Mouse (Mus musculus) A20 (cell line): Measurements from ENCODE around the gene Gm20696.
A peak's percentile ranks its signal among the peaks of the same experiment; 100 is the strongest.

ENCODE experiments used
- DNase-seq: peaks from one replicate; pipeline ENCODE4 v3.0.0-alpha.2; 2011; ENCODE audit warnings: low read depth, low spot score

The Gm20696 gene

GRCm38 (mm10) chr6:99624542-99624941 lies 42.1 kb downstream of the Gm20696 start:
- DNase-seq, result no peak

GRCm38 (mm10) chr6:99623641-99624040 lies 43.0 kb downstream of the Gm20696 start:
- DNase-seq, result peak; percentile 69

- no peak for DNase-seq
Observed at GRCm38 (mm10) chr6:99621167-99621566, 45.4 kb downstream of the Gm20696 start.

- DNase-seq, result no peak
Observed at GRCm38 (mm10) chr6:99620471-99620870, 46.1 kb downstream of the Gm20696 start.

GRCm38 (mm10) chr6:99619964-99620363 lies 46.6 kb downstream of the Gm20696 start:
- DNase-seq, result no peak

- DNase-seq, result no peak
Observed at GRCm38 (mm10) chr6:99619466-99619865, 47.1 kb downstream of the Gm20696 start.

- no peak for DNase-seq
Observed at GRCm38 (mm10) chr6:99617867-99618266, 48.7 kb downstream of the Gm20696 start.

GRCm38 (mm10) chr6:99617415-99617814 lies 49.2 kb downstream of the Gm20696 start:
- no peak for DNase-seq

GRCm38 (mm10) chr6:99615272-99615751 lies 51.3 kb downstream of the Gm20696 start:
- no peak for DNase-seq

- DNase-seq, result no peak
Observed at GRCm38 (mm10) chr6:99614566-99615271, 51.9 kb downstream of the Gm20696 start.

GRCm38 (mm10) chr6:99611866-99612265 lies 54.7 kb downstream of the Gm20696 start:
- DNase-seq, result peak; percentile 17

GRCm38 (mm10) chr6:99610454-99611427 lies 55.9 kb downstream of the Gm20696 start:
- DNase-seq, result no peak

- no peak for DNase-seq
Observed at GRCm38 (mm10) chr6:99606079-99606478, 60.5 kb downstream of the Gm20696 start.

GRCm38 (mm10) chr6:99604758-99605157 lies 61.8 kb downstream of the Gm20696 start:
- DNase-seq, result no peak

GRCm38 (mm10) chr6:99602434-99602833 lies 64.2 kb downstream of the Gm20696 start:
- DNase-seq, result no peak

GRCm38 (mm10) chr6:99600886-99601285 lies 65.7 kb downstream of the Gm20696 start:
- DNase-seq, result no peak

GRCm38 (mm10) chr6:99600168-99600793 lies 66.3 kb downstream of the Gm20696 start:
- peak; percentile 65 for DNase-seq

GRCm38 (mm10) chr6:99599651-99600050 lies 66.9 kb downstream of the Gm20696 start:
- DNase-seq, result no peak

- DNase-seq, result no peak
Observed at GRCm38 (mm10) chr6:99599229-99599628, 67.4 kb downstream of the Gm20696 start.

GRCm38 (mm10) chr6:99577040-99577439 lies 89.6 kb downstream of the Gm20696 start:
- no peak for DNase-seq

GRCm38 (mm10) chr6:99575633-99576032 lies 91.0 kb downstream of the Gm20696 start:
- no peak for DNase-seq

- DNase-seq, result peak; percentile 24
Observed at GRCm38 (mm10) chr6:99573343-99573742, 93.3 kb downstream of the Gm20696 start.
